Mouse (Mus musculus) gastrocnemius, postnatal 4 days (tissue): ENCODE measurements around the gene Slit3. TPM values are rescaled to one million over a fixed set of nuclear protein-coding genes. Genes with fewer than 3 reads are reported as not detected.

Experiments used
- DNase-seq, 2 experiments: peaks; one replicate each; pipeline ENCODE4 v3.0.0; 2021 to 2022; ENCODE audit warnings: low spot score in 2 of 2, mixed read lengths in 2 of 2
- microRNA-seq: library from miRNA; unstranded; fragments of <30 nt; microRNA quantifications from one replicate; pipeline ENCODE4 v1.2.0, GENCODE M21; 2021
- total RNA-seq, 2 experiments: library from RNA; stranded (reverse); gene quantifications; 2 replicates each; pipeline ENCODE4 v1.2.3; 2021

Slit3 gene
- total RNA-seq, 2 experiments from 2014 or later = 17.0 to 24.0 TPM

GRCm38 (mm10) chr11:35737262-35737661 lies 616.2 kb downstream of the Slit3 start:
- no peak for DNase-seq

GRCm38 (mm10) chr11:35738102-35738501 lies 617.1 kb downstream of the Slit3 start:
- no peak for DNase-seq

- no peak for DNase-seq
Measured at GRCm38 (mm10) chr11:35743586-35743985, 622.6 kb downstream of the Slit3 start.

- no peak for DNase-seq
Measured at GRCm38 (mm10) chr11:35744571-35744970, 623.5 kb downstream of the Slit3 start.

GRCm38 (mm10) chr11:35750578-35750977 lies 629.6 kb downstream of the Slit3 start:
- no peak for DNase-seq

- DNase-seq = no peak
Measured at GRCm38 (mm10) chr11:35754906-35755418, 633.9 kb downstream of the Slit3 start.

- no peak for DNase-seq
Measured at GRCm38 (mm10) chr11:35755546-35755945, 634.5 kb downstream of the Slit3 start.

- no peak for DNase-seq
Measured at GRCm38 (mm10) chr11:35756411-35757303, 635.6 kb downstream of the Slit3 start.

Small RNA genes lying within 50 kb of the gene (microRNA-seq; reads per million reads assigned to microRNA genes)
- gene Mir218-2 = 8.5 reads per million, percentile 24 among the genes with 10 or more reads in this experiment
